Mouse (Mus musculus) neural tube, postnatal 0 days (tissue): ENCODE data around the gene Flt4. TPM values are rescaled to one million over a fixed set of nuclear protein-coding genes. Genes with fewer than 3 reads are reported as not detected.

ENCODE experiments used
- polyA plus RNA-seq: library from polyadenylated mRNA; unstranded; fragments of >200 nt; fragmentation: Nextera tagmentation; extraction: Ambion mirVana; gene quantifications from 2 replicates; pipeline ENCODE4 v1.2.1, GENCODE M21; 2015

Gene Flt4
- 0.95 and 1.4 TPM in 2 replicates for polyA plus RNA-seq

DNA sequence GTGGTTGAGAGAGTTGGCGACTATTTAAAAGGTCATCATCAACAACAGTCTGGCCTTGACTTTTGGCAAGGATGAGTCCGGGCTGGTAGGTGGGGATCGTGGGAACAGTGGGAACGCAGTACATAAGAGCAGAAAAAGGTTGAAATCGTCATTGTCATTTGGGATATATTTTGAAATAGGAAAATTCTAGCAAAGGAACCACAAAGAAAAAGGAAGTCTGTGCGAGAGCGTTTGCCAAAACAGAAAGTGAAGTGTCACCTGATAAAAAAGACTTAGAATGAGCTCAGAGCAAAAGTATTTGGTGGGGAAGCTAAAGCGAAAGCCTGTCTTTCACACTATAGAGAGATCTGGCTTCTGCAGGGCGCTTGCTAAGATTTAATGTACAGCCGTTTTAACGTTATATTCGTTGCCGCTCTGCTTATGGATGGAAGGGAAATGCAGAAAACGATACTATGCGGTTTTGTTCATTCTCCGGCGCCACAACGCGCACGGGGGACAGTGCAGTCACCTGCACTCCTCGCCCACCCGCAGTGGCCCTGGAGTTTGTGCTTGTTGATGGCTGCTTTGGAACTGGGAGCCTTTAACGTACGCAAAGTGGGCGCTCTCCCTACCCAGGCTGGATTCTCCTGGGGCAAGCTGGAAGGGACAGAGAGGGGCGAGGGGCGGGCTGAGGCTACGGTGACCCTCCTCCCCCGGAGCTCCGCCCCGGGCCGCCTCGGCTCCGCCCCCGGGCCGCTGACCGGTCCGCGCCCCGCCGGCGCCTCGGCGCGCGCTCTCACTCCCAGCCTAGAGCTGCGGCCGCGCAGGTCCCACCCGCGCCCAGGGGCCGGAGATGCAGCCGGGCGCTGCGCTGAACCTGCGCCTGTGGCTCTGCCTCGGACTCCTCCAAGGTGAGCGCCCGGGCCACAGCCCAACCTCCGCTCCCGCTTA, at the start of gene Flt4:
Flt4 (plus strand) TSS at position 326 of the 930 bp plus-strand sequence.

GRCm38 (mm10) chr11:49663310-49663709, 54.2 kb downstream of the Flt4 start, which contains the start of gene Scgb3a1:
TSS of gene Scgb3a1 (plus strand) at chr11:49663610.

Other genes starting within 250 kb of the Flt4 start
- not detected in 2 replicates for gene Olfr1389, start 186.2 kb upstream of the Flt4 start, polyA plus RNA-seq
- gene Olfr1388, start 172.6 kb upstream of the Flt4 start, polyA plus RNA-seq = 0.08 TPM in 1 of 2 replicates, not detected in the other
- gene Olfr1387, start 153.9 kb upstream of the Flt4 start, polyA plus RNA-seq = not detected in 2 replicates
- gene Olfr1386, start 144.2 kb upstream of the Flt4 start, polyA plus RNA-seq = not detected in 2 replicates
- gene Olfr1385, start 120.2 kb upstream of the Flt4 start, polyA plus RNA-seq = not detected in 2 replicates
- gene Olfr1384, start 102.5 kb upstream of the Flt4 start, polyA plus RNA-seq = not detected in 2 replicates
- not detected in 2 replicates for gene Olfr1383, start 89.6 kb upstream of the Flt4 start, polyA plus RNA-seq
- gene Olfr1382, start 81.0 kb upstream of the Flt4 start, polyA plus RNA-seq = not detected in 2 replicates
- gene Olfr1381, start 65.8 kb upstream of the Flt4 start, polyA plus RNA-seq = not detected in 2 replicates
- gene Olfr1380, start 52.4 kb upstream of the Flt4 start, polyA plus RNA-seq = not detected in 2 replicates
- 0.53 and 1.1 TPM in 2 replicates for gene Scgb3a1, start 54.3 kb downstream of the Flt4 start, polyA plus RNA-seq
- 26.5 and 29.1 TPM in 2 replicates for gene Cnot6, start 103.5 kb downstream of the Flt4 start, polyA plus RNA-seq
- gene Gfpt2, start 184.9 kb downstream of the Flt4 start, polyA plus RNA-seq = 3.8 and 4.3 TPM in 2 replicates
- 75.0 and 81.6 TPM in 2 replicates for gene Mapk9, start 237.5 kb downstream of the Flt4 start, polyA plus RNA-seq